Mouse (Mus musculus): ENCODE data around the gene Pip5k1c. TPM values are rescaled to one million over a fixed set of nuclear protein-coding genes. Genes with fewer than 3 reads are reported as not detected.
A peak's percentile ranks its signal among the peaks of the same experiment; 100 is the strongest.

Gene Pip5k1c
- total and polyA plus RNA-seq, 2 experiments: 7.4 to 30.1 TPM

GRCm38 (mm10) chr10:81336558-81336957 is 43.8 kb downstream of the Pip5k1c start:
- no peak overlapping the region for H3K4me3 ChIP-seq (ENCODE audit: insufficient read depth, low read depth, low read length)
- no peak for DNase-seq (ENCODE audit: extremely low read depth, low read depth, low spot score)
- no peak for TF ChIP-seq POLR2A (IDR thresholded peaks at IDR 0.05; ENCODE audit: extremely low read depth, insufficient read depth, low read length)
- no peak for TF ChIP-seq CTCF (IDR thresholded peaks at IDR 0.05; ENCODE audit: low read depth, low read length)
- no peak overlapping the region for H3K9ac ChIP-seq (ENCODE audit: low read depth, low read length)
- no peaks in the 10 kb centered on the region for H3K36me3 ChIP-seq (ENCODE audit: control insufficient read depth, insufficient read depth, low read length)
- no peaks in the 10 kb centered on the region for H3K4me1 ChIP-seq (ENCODE audit: control insufficient read depth, insufficient read depth, low read length)
- H3K27me3 ChIP-seq (ENCODE audit: control insufficient read depth, insufficient read depth, low read length): no peaks in the 10 kb centered on the region
- H3K27ac ChIP-seq (replicated peaks; ENCODE audit: insufficient read depth, low read depth, low read length): no peak overlapping the region
- 94% methylated on average over 4 of the region's 4 CpGs for WGBS
- no peaks in the 10 kb centered on the region for H3K79me2 ChIP-seq (ENCODE audit: control insufficient read depth, insufficient read depth, low read length)

- Histone ChIP-seq H3K27me3 (ENCODE audit: control insufficient read depth, insufficient read depth, low read length) (peaks cover 8% of the 10 kb centered on the region), H3K79me2 (ENCODE audit: control insufficient read depth, insufficient read depth, low read length) (no peaks in the 10 kb centered on the region), H3K4me1 (ENCODE audit: control insufficient read depth, insufficient read depth, low read length) (no peaks in the 10 kb centered on the region), H3K36me3 (ENCODE audit: control insufficient read depth, insufficient read depth, low read length) (no peaks in the 10 kb centered on the region), H3K27ac (replicated peaks; ENCODE audit: insufficient read depth, low read depth, low read length) (no peak overlapping the region), H3K9ac (ENCODE audit: low read depth, low read length) (no peak overlapping the region), H3K4me3 (ENCODE audit: insufficient read depth, low read depth, low read length) (no peak overlapping the region)
- WGBS: 58% methylated on average over 17 of the region's 17 CpGs
- TF ChIP-seq CTCF (IDR thresholded peaks at IDR 0.05; ENCODE audit: low read depth, low read length) (no peak), POLR2A (IDR thresholded peaks at IDR 0.05; ENCODE audit: extremely low read depth, insufficient read depth, low read length) (no peak)
- no peak for DNase-seq (ENCODE audit: extremely low read depth, low read depth, low spot score)
Measured at GRCm38 (mm10) chr10:81340551-81341332, 48.0 kb downstream of the Pip5k1c start.

- no peak overlapping the region for H3K9ac ChIP-seq (ENCODE audit: low read depth, low read length)
- H3K27ac ChIP-seq (replicated peaks; ENCODE audit: insufficient read depth, low read depth, low read length): no peak overlapping the region
- no peaks in the 10 kb centered on the region for H3K36me3 ChIP-seq (ENCODE audit: control insufficient read depth, insufficient read depth, low read length)
- H3K4me3 ChIP-seq (ENCODE audit: insufficient read depth, low read depth, low read length): no peak overlapping the region
- no peaks in the 10 kb centered on the region for H3K4me1 ChIP-seq (ENCODE audit: control insufficient read depth, insufficient read depth, low read length)
- peaks cover 8% of the 10 kb centered on the region for H3K27me3 ChIP-seq (ENCODE audit: control insufficient read depth, insufficient read depth, low read length)
- no peaks in the 10 kb centered on the region for H3K79me2 ChIP-seq (ENCODE audit: control insufficient read depth, insufficient read depth, low read length)
- TF ChIP-seq CTCF (IDR thresholded peaks at IDR 0.05; ENCODE audit: low read depth, low read length) (peak; percentile 83), POLR2A (IDR thresholded peaks at IDR 0.05; ENCODE audit: extremely low read depth, insufficient read depth, low read length) (no peak)
- no peak for DNase-seq (ENCODE audit: extremely low read depth, low read depth, low spot score)
- 36% methylated on average over 16 of the region's 16 CpGs for WGBS
Measured at GRCm38 (mm10) chr10:81341333-81341949, 48.7 kb downstream of the Pip5k1c start.

DNA sequence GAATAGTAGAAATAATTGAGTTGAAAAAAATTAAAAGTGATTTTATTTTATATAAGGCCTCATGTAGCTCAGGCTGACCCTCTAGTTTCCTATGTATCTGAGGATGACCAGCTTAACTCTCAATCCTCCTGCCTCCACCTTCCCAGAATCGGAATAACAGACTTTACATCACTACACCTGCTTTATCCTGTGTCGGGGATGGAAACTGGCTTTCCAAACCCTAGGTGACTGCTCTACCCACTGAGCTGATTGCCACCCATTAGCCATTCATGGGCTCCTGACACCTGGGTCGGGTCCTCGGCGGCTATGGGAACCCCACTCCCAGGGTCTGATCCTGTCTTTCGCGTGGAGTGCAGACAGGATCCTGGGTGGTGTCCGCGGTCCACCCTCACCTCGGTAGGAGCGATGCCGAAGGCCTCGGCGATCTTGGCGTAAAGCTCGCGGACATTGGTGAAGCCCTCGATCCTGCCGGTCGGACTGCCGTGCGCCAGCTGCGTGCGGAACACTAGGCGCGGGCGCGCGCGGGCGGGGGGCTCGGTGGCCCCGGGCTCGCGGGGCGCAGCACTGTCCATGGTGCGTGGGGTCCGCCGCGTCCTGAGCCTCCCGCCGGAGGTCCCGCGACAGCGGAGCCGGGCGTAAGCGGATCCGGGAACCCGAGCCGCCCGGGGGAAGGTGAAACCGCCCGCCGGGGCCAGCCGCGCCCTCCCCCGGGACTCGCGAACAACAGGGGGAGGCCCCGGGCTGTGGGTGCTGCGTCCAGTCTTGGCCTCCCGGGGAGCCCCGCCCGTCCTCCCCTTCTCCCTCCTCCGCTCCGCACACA is 50.1 kb downstream of the Pip5k1c start, which contains the start of gene Gipc3:
Gene Gipc3, minus strand, starts transcription at position 581 of the 820 bp plus-strand sequence.
- H3K27ac ChIP-seq (replicated peaks; ENCODE audit: insufficient read depth, low read depth, low read length): no peak within 1 kb of the TSS
- no peaks in the 10 kb centered on the region for H3K79me2 ChIP-seq (ENCODE audit: control insufficient read depth, insufficient read depth, low read length)
- H3K9ac ChIP-seq (ENCODE audit: low read depth, low read length): peak within 1 kb of the TSS; percentile 73
- DNase-seq (ENCODE audit: extremely low read depth, low read depth, low spot score): no peak
- 5% methylated on average over 60 of the region's 67 CpGs for WGBS
- peaks cover 8% of the 10 kb centered on the region for H3K27me3 ChIP-seq (ENCODE audit: control insufficient read depth, insufficient read depth, low read length)
- H3K4me3 ChIP-seq (ENCODE audit: insufficient read depth, low read depth, low read length): peak within 1 kb of the TSS; percentile 63
- H3K36me3 ChIP-seq (ENCODE audit: control insufficient read depth, insufficient read depth, low read length): no peaks in the 10 kb centered on the region; the same call in 1 of the 2 replicates
- TF ChIP-seq POLR2A (IDR thresholded peaks at IDR 0.05; ENCODE audit: extremely low read depth, insufficient read depth, low read length) (no peak), CTCF (IDR thresholded peaks at IDR 0.05; ENCODE audit: low read depth, low read length) (no peak)
- H3K4me1 ChIP-seq (ENCODE audit: control insufficient read depth, insufficient read depth, low read length): peaks cover 8% of the 10 kb centered on the region; the same call in 1 of the 2 replicates

DNA sequence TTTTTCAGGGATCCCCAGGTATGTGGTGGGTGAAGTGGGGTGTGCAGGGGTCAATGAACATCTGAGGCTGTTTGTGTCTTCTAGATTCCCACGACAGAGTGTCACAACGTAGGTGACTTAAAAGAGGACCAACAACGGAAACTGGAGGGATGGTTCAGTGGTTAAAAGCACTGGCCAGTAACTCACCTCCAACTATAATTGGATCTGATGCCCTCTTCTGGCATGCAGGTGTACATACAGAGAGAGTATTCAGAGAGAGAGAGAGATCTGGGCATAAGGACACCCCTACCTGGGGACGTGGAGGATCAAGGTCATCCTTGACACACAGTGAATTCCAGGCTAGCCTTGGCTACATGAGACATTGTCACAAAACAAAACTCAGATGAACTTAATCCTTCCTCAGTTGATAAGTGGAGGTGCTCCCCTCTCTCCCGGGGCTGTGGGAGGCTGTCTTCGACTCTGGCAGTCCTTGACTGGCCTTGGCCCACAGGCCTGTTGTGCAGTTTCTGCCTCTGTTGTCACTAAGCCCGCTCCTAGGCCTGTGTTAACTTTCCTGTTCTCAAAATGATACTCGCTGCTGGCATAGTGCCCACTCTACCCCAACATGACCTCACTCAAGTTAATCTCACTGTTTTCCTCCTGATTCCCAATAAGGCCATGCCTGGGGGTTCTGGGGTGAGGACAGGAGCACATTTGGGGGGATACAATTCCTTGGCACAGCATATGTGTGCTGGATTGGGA is 51.8 kb downstream of the Pip5k1c start:
- H3K4me1 ChIP-seq (ENCODE audit: control insufficient read depth, insufficient read depth, low read length): peaks cover 12% of the 10 kb centered on the region; the same call in 1 of the 2 replicates
- WGBS: 44% methylated on average over 8 of the region's 8 CpGs
- no peaks in the 10 kb centered on the region; the same call in 1 of the 2 replicates for H3K36me3 ChIP-seq (ENCODE audit: control insufficient read depth, insufficient read depth, low read length)
- peaks cover 8% of the 10 kb centered on the region for H3K27me3 ChIP-seq (ENCODE audit: control insufficient read depth, insufficient read depth, low read length)
- H3K4me3 ChIP-seq (ENCODE audit: insufficient read depth, low read depth, low read length): no peak overlapping the region
- TF ChIP-seq CTCF (IDR thresholded peaks at IDR 0.05; ENCODE audit: low read depth, low read length) (no peak), POLR2A (IDR thresholded peaks at IDR 0.05; ENCODE audit: extremely low read depth, insufficient read depth, low read length) (no peak)
- no peak overlapping the region for H3K27ac ChIP-seq (replicated peaks; ENCODE audit: insufficient read depth, low read depth, low read length)
- no peak overlapping the region for H3K9ac ChIP-seq (ENCODE audit: low read depth, low read length)
- DNase-seq (ENCODE audit: extremely low read depth, low read depth, low spot score): no peak
- H3K79me2 ChIP-seq (ENCODE audit: control insufficient read depth, insufficient read depth, low read length): no peaks in the 10 kb centered on the region

Measured in liver, adult 2 months (tissue).